Mouse (Mus musculus) liver, embryonic 14 days (tissue): ENCODE data around the gene Dclre1a. TPM values are rescaled to one million over a fixed set of nuclear protein-coding genes. Genes with fewer than 3 reads are reported as not detected.

Experiments used
- polyA plus RNA-seq: library from polyadenylated mRNA; depleted of rRNA; stranded (reverse); fragments of >200 nt; gene quantifications from 2 replicates; pipeline ENCODE4 v1.2.3, GENCODE M21; 2012; rRNA removed

Gene Dclre1a
- 10.6 and 12.6 TPM in 2 replicates for polyA plus RNA-seq

GRCm38 (mm10) chr19:56547456-56548229, at the start of gene Dclre1a:
TSS of gene Dclre1a (minus strand) at chr19:56548222.

GRCm38 (mm10) chr19:56548230-56549032, 409 bp upstream of the Dclre1a start, which contains the start of gene Nhlrc2:
TSS of gene Nhlrc2 (plus strand) at chr19:56548261.

Other genes with a start within 250 kb of the Dclre1a start
- 0.12 and 0.15 TPM in 2 replicates for gene Nrap, start 158.2 kb downstream of the Dclre1a start, polyA plus RNA-seq
- 9.3 and 11.5 TPM in 2 replicates for gene Casp7, start 151.1 kb downstream of the Dclre1a start, polyA plus RNA-seq
- gene Plekhs1, start 86.6 kb downstream of the Dclre1a start, polyA plus RNA-seq: 0.05 and 0.06 TPM in 2 replicates
- gene Nhlrc2, start within 50 bp of the Dclre1a start, polyA plus RNA-seq: 5.0 and 6.2 TPM in 2 replicates
- 0.26 and 0.29 TPM in 2 replicates for gene Adrb1, start 174.0 kb upstream of the Dclre1a start, polyA plus RNA-seq